Mouse (Mus musculus): ENCODE data around the gene Cxcl10.

GRCm38 (mm10) chr5:92375368-92375767 is 26.7 kb upstream of the Cxcl10 start:
- TF ChIP-seq CTCF (IDR thresholded peaks at IDR 0.05; ENCODE audit: low read depth): no peak
- no peak for TF ChIP-seq EP300 (optimal IDR thresholded peaks at IDR 0.05)

Measured in stomach, postnatal 0 days (tissue).